Mouse (Mus musculus): ENCODE measurements around the gene Ptchd1. TPM values are rescaled to one million over a fixed set of nuclear protein-coding genes. Genes with fewer than 3 reads are reported as not detected.

Ptchd1 gene
- not detected for polyA plus RNA-seq (2017; shearing (Covaris generic))

DNA sequence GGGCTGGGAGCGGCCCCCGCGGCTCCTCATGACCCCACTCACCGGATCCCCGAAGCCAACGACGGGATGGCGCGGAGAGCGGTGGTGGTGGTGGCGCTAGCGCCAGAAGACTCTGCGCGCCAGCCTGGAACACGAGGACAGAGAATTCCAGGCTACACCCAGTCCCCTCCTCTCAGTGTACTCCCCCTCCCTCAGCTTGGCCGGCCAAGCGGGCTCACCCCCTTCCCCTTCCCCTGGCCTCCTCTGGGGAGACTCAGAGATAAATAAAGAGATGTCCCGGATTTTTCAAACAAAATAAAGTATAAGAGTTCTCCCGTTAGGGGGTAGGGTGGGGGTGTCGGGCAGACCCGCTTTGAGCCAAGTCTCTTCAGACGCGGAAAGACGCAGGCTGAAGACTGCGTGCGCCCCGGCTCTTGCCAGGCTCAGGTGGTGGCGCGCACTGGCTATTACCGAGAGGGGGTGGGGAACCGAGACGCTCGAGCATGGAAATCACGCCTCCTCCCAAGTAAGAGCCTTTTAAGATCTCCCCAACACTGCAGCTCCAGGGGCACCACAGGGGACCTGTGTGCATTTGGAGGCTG, at the start of gene Ptchd1:
TSS of gene Ptchd1 (minus strand) at position 114 of the 581 bp plus-strand sequence.

DNA sequence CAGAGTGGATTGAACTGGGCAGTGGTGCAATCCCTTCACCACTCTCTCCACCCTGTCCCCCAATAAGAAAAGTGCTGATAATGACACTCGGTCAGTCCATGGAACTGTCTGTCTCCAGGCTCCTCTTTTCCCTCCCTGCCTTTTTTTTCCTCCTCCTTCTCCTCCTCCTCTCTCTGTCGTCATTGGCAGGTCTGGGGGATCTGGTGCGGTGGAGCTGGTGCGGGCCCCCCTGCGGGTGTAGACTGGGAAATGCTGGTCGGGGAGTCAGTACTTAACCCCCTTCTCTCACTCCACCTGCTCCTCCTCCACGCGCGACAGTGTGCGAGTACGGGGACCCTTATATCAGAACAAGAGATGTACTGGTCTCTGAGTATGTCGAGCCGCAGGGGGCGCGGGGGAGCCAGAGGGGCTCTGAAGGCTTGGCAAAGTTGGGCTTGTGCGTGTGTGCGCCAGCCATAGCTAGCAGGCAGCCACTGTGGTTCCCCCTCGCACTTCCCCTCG, 777 bp upstream of the Ptchd1 start, which contains the start of gene Gm15155:
TSS of gene Gm15155 (plus strand) at position 401 of the 501 bp plus-strand sequence.

Other genes starting within 250 kb of the Ptchd1 start
- gene Gm15155, start 927 bp upstream of the Ptchd1 start, polyA plus RNA-seq (2017; shearing (Covaris generic)): not detected